Mouse (Mus musculus) limb, embryonic 15.5 days (tissue): ENCODE data around the gene Plxna1. TPM values are rescaled to one million over a fixed set of nuclear protein-coding genes. Genes with fewer than 3 reads are reported as not detected.

ENCODE experiments used
- ATAC-seq: fragments of 200-750 bp; cut with Nextera tagmentation; 2 replicates; pipeline ENCODE4 v1.8.0; 2017; ENCODE audit warnings: low read depth, moderate TSS enrichment; ENCODE audit not compliant: insufficient number of reproducible peaks, low FRiP score, low TSS enrichment
- H3K27ac ChIP-seq: fragments of 300-500 bp; sonication (generic); 2 replicates; pipeline ENCODE4 v1.5.1; 2015; ENCODE audit warnings: moderate library complexity, mild to moderate bottlenecking, inconsistent platforms
- H3K27me3 ChIP-seq: fragments of 300-500 bp; sonication (generic); 2 replicates; pipeline ENCODE4 v1.6.1; 2015; ENCODE audit warnings: inconsistent platforms
- H3K36me3 ChIP-seq: fragments of 300-500 bp; sonication (generic); 2 replicates; pipeline ENCODE4 v1.6.1; 2015; ENCODE audit warnings: inconsistent platforms
- H3K4me1 ChIP-seq: fragments of 300-500 bp; sonication (generic); 2 replicates; pipeline ENCODE4 v1.6.1; 2015; ENCODE audit warnings: inconsistent platforms
- H3K4me2 ChIP-seq: fragments of 300-500 bp; sonication (generic); 2 replicates; pipeline ENCODE4 v1.6.1; 2015; ENCODE audit warnings: mild to moderate bottlenecking, inconsistent platforms
- H3K4me3 ChIP-seq: fragments of 300-500 bp; sonication (generic); 2 replicates; pipeline ENCODE4 v1.5.1; 2015; ENCODE audit warnings: mild to moderate bottlenecking, inconsistent platforms
- H3K9ac ChIP-seq: fragments of 300-500 bp; sonication (generic); 2 replicates; pipeline ENCODE4 v1.6.1; 2015; ENCODE audit warnings: inconsistent platforms
- H3K9me3 ChIP-seq: fragments of 300-500 bp; sonication (generic); 2 replicates; pipeline ENCODE4 v1.6.1; 2016; ENCODE audit warnings: inconsistent platforms
- WGBS: fragments of 180-500 bp; shearing (Covaris S2); methylation state at CpG from one replicate; pipeline ENCODE4 v1.1.7; 2015; 5-methylcytosine and 5-hydroxymethylcytosine counted together
- polyA plus RNA-seq: library from polyadenylated mRNA; unstranded; fragments of >200 nt; fragmentation: Nextera tagmentation; extraction: Ambion mirVana; gene quantifications from 2 replicates; pipeline ENCODE4 v1.2.1, GENCODE M21; 2015

Plxna1 gene
- polyA plus RNA-seq, 1 experiment from 2014 or later: 31.8 TPM

GRCm38 (mm10) chr6:89345486-89345785 is 17.0 kb downstream of the Plxna1 start:
- Histone ChIP-seq H3K9ac (no peak overlapping the region), H3K4me3 (no peak overlapping the region), H3K4me1 (peaks cover 54% of the 10 kb centered on the region), H3K9me3 (no peaks in the 10 kb centered on the region), H3K27me3 (no peaks in the 10 kb centered on the region), H3K27ac (peak overlapping the region; percentile 84), H3K36me3 (peaks cover 65% of the 10 kb centered on the region), H3K4me2 (peak overlapping the region; percentile 22)
- ATAC-seq: no peak
- WGBS: 55% methylated on average over 3 of the region's 3 CpGs

- Histone ChIP-seq H3K27ac (peak overlapping the region; percentile 84), H3K9ac (no peak overlapping the region), H3K36me3 (peaks cover 65% of the 10 kb centered on the region), H3K4me3 (no peak overlapping the region), H3K4me1 (peaks cover 48% of the 10 kb centered on the region), H3K4me2 (peak overlapping the region; percentile 22), H3K27me3 (no peaks in the 10 kb centered on the region), H3K9me3 (no peaks in the 10 kb centered on the region)
- ATAC-seq: peak; percentile 85
- WGBS: 17% methylated on average over 10 of the region's 10 CpGs
These were observed 17.6 kb downstream of the Plxna1 start for GRCm38 (mm10) chr6:89344613-89345485.

- peaks cover 30% of the 10 kb centered on the region for H3K4me1 ChIP-seq
- H3K27ac ChIP-seq: no peak overlapping the region
- no peaks in the 10 kb centered on the region for H3K9me3 ChIP-seq
- H3K9ac ChIP-seq: no peak overlapping the region
- WGBS: 82% methylated on average over 4 of the region's 4 CpGs
- H3K4me2 ChIP-seq: no peak overlapping the region
- no peaks in the 10 kb centered on the region for H3K27me3 ChIP-seq
- no peak overlapping the region for H3K4me3 ChIP-seq
- no peak for ATAC-seq
- H3K36me3 ChIP-seq: peaks cover 68% of the 10 kb centered on the region
These were observed 20.4 kb downstream of the Plxna1 start for GRCm38 (mm10) chr6:89341981-89342380.

GRCm38 (mm10) chr6:89339447-89339846 is 23.0 kb downstream of the Plxna1 start:
- 81% methylated on average over 2 of the region's 2 CpGs for WGBS
- no peak overlapping the region for H3K4me3 ChIP-seq
- H3K36me3 ChIP-seq: peaks cover 93% of the 10 kb centered on the region
- H3K27me3 ChIP-seq: no peaks in the 10 kb centered on the region
- no peaks in the 10 kb centered on the region for H3K9me3 ChIP-seq
- H3K4me1 ChIP-seq: peaks cover 11% of the 10 kb centered on the region
- H3K4me2 ChIP-seq: no peak overlapping the region
- no peak for ATAC-seq
- no peak overlapping the region for H3K9ac ChIP-seq
- H3K27ac ChIP-seq: no peak overlapping the region

GRCm38 (mm10) chr6:89338733-89339132 is 23.7 kb downstream of the Plxna1 start:
- H3K4me2 ChIP-seq: no peak overlapping the region
- H3K36me3 ChIP-seq: peaks cover 99% of the 10 kb centered on the region
- 0 out of 2 replicates have a peak, but pooled peaks cover 4% of the 10 kb centered on the region for H3K4me1 ChIP-seq
- H3K4me3 ChIP-seq: no peak overlapping the region
- 94% methylated on average over 8 of the region's 8 CpGs for WGBS
- H3K27ac ChIP-seq: no peak overlapping the region
- no peak for ATAC-seq
- H3K9ac ChIP-seq: no peak overlapping the region
- no peaks in the 10 kb centered on the region for H3K9me3 ChIP-seq
- H3K27me3 ChIP-seq: no peaks in the 10 kb centered on the region

- 85% methylated on average over 9 of the region's 9 CpGs for WGBS
- no peak for ATAC-seq
These were observed 24.8 kb downstream of the Plxna1 start for GRCm38 (mm10) chr6:89337574-89337973.

GRCm38 (mm10) chr6:89333964-89334702 is 28.3 kb downstream of the Plxna1 start:
- Histone ChIP-seq H3K4me3 (no peak overlapping the region), H3K4me1 (no peaks in the 10 kb centered on the region), H3K9me3 (no peaks in the 10 kb centered on the region), H3K36me3 (peaks cover 99% of the 10 kb centered on the region), H3K27ac (no peak overlapping the region), H3K27me3 (no peaks in the 10 kb centered on the region), H3K9ac (no peak overlapping the region), H3K4me2 (no peak overlapping the region)
- 82% methylated on average over 12 of the region's 12 CpGs for WGBS
- ATAC-seq: no peak

More at GRCm38 (mm10) chr6:89337574-89337973, 24.8 kb downstream of the Plxna1 start:
- Histone ChIP-seq H3K27ac (no peak overlapping the region), H3K9ac (no peak overlapping the region), H3K9me3 (no peaks in the 10 kb centered on the region), H3K4me3 (no peak overlapping the region), H3K36me3 (peaks cover 99% of the 10 kb centered on the region), H3K27me3 (no peaks in the 10 kb centered on the region), H3K4me2 (no peak overlapping the region), H3K4me1 (no peaks in the 10 kb centered on the region)

GRCm38 (mm10) chr6:89330957-89331356 is 31.5 kb downstream of the Plxna1 start:
- no peak overlapping the region for H3K4me2 ChIP-seq
- peaks cover 98% of the 10 kb centered on the region for H3K36me3 ChIP-seq
- H3K27ac ChIP-seq: no peak overlapping the region
- WGBS: 96% methylated on average over 10 of the region's 10 CpGs
- no peaks in the 10 kb centered on the region for H3K27me3 ChIP-seq
- H3K9me3 ChIP-seq: no peaks in the 10 kb centered on the region
- no peaks in the 10 kb centered on the region for H3K4me1 ChIP-seq
- no peak overlapping the region for H3K9ac ChIP-seq
- ATAC-seq: no peak
- H3K4me3 ChIP-seq: no peak overlapping the region

GRCm38 (mm10) chr6:89328634-89329033 is 33.8 kb downstream of the Plxna1 start:
- no peak overlapping the region for H3K4me3 ChIP-seq
- ATAC-seq: no peak
- 85% methylated on average over 4 of the region's 4 CpGs for WGBS

GRCm38 (mm10) chr6:89327746-89328491 is 34.5 kb downstream of the Plxna1 start:
- Histone ChIP-seq H3K4me2 (no peak overlapping the region), H3K27me3 (no peaks in the 10 kb centered on the region), H3K9ac (no peak overlapping the region), H3K4me3 (no peak overlapping the region), H3K36me3 (peaks cover 98% of the 10 kb centered on the region), H3K9me3 (no peaks in the 10 kb centered on the region), H3K27ac (no peak overlapping the region), H3K4me1 (no peaks in the 10 kb centered on the region)
- peak; percentile 35 for ATAC-seq
- WGBS: 75% methylated on average over 15 of the region's 15 CpGs

More at GRCm38 (mm10) chr6:89328634-89329033, 33.8 kb downstream of the Plxna1 start:
- Histone ChIP-seq H3K9ac (no peak overlapping the region), H3K27ac (no peak overlapping the region), H3K36me3 (peaks cover 98% of the 10 kb centered on the region), H3K4me2 (no peak overlapping the region), H3K4me1 (no peaks in the 10 kb centered on the region), H3K27me3 (no peaks in the 10 kb centered on the region), H3K9me3 (no peaks in the 10 kb centered on the region)

GRCm38 (mm10) chr6:89324842-89325241 is 37.6 kb downstream of the Plxna1 start:
- no peaks in the 10 kb centered on the region for H3K9me3 ChIP-seq
- H3K27ac ChIP-seq: no peak overlapping the region
- no peaks in the 10 kb centered on the region for H3K27me3 ChIP-seq
- no peak overlapping the region for H3K4me2 ChIP-seq
- 87% methylated on average over 4 of the region's 4 CpGs for WGBS
- no peak for ATAC-seq
- H3K9ac ChIP-seq: no peak overlapping the region
- H3K4me3 ChIP-seq: no peak overlapping the region
- H3K36me3 ChIP-seq: peaks cover 98% of the 10 kb centered on the region
- H3K4me1 ChIP-seq: no peaks in the 10 kb centered on the region
